Comparison of ENCODE assay signal across 8 mouse cellular contexts in the genomic region with DNA sequence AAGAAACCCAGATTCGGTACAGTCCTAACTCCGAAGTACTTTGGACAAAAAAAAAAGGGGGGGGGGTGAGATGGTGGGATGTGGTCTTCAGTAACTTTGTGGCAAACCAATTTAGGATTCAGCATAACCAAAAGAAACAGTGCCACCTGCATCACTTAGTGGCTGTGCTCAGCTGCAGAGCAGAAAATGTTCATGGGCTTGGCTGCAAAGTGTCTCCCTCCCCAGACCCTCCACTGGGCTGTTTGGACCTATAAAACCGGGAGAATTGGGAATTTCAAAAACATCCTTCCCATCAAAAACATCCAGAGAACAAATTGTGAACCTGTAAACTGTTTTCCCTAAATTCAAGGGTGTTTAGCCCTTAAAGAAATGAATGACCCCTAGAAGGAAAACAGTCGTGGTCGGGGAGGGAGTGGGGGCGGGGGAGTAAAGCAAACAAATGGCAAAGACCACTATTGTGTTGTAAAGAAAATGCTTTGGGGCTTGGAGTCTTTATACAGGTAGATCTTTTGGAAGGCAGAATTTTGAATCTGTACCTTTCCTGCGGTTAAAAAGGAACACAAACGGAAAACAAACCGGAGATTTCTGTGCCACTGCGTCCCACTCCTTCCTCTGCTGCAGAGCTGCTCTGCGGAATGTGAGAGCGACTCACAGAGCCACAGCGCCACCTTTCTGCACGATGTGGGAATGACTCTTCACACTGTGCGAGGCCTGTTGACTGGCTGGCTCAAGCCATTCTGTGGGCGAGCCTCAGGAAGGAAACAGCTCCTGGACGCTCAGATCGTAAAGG.
DNase-seq lines count a peak whose midpoint lies in the region; ATAC-seq lines count a peak whose summit lies in the region.

No protein-coding gene starts in this region.

- ATAC-seq in hindbrain, embryonic 12.5 days (ENCODE audit: low FRiP score), result peak; percentile 98

- H3K4me1 ChIP-seq in hindbrain, embryonic 12.5 days, result peaks cover 19% of the 10 kb centered on the region

- H3K9me3 ChIP-seq in hindbrain, embryonic 12.5 days (replicated peaks), result no peaks in the 10 kb centered on the region

- H3K9ac ChIP-seq in hindbrain, embryonic 12.5 days, result peak overlapping the region; percentile 53

- H3K36me3 ChIP-seq in hindbrain, embryonic 12.5 days, result peaks cover 3% of the 10 kb centered on the region; the same call in 1 of the 2 replicates

- peak overlapping the region; percentile 50 for H3K4me2 ChIP-seq in hindbrain, embryonic 12.5 days (replicated peaks)

- no peak overlapping the region for H3K27ac ChIP-seq in hindbrain, embryonic 12.5 days

- H3K27me3 ChIP-seq in hindbrain, embryonic 12.5 days, result no peaks in the 10 kb centered on the region

- H3K4me3 ChIP-seq in hindbrain, embryonic 12.5 days, result peak overlapping the region; percentile 30

- DNase-seq in Muller cell, postnatal 12 days (ENCODE audit: inconsistent ontology term), result peak; percentile 72
- peak; percentile 94 to 95 for DNase-seq in cerebellum, postnatal 10 days
- peak; percentile 73 to 87 for DNase-seq in frontal cortex, postnatal 10 days (ENCODE audit: low spot score in 2 of 2)
- DNase-seq in layer of hippocampus, postnatal 14 days (ENCODE audit: low spot score in 2 of 2), result peak; percentile 91 to 93
- DNase-seq in lung, postnatal 14 days, result peak; percentile 92
- DNase-seq in retina, adult 2 months (ENCODE audit: low read depth, low spot score), result peak; percentile 62
- DNase-seq in thymus, postnatal 36 days, result peak; percentile 63 to 64

- WGBS in hindbrain, embryonic 12.5 days, result 4% methylated on average over 18 of the region's 18 CpGs
